Mouse (Mus musculus): ENCODE data around the gene Shcbp1l. TPM values are rescaled to one million over a fixed set of nuclear protein-coding genes. Genes with fewer than 3 reads are reported as not detected.

The Shcbp1l gene
- polyA plus RNA-seq, 1 experiment, result 0.49 TPM

GRCm38 (mm10) chr1:153431701-153432100, 6.7 kb downstream of the Shcbp1l start:
- no peak overlapping the region for H3K4me3 ChIP-seq (ENCODE audit: extremely low read depth, insufficient read depth, insufficient read length)
- H3K27ac ChIP-seq (ENCODE audit: insufficient read depth, low read length), result no peak overlapping the region
- WGBS, result 22% methylated on average over 10 of the region's 10 CpGs
- H3K36me3 ChIP-seq (ENCODE audit: control insufficient read depth, insufficient read depth, low read length), result no peaks in the 10 kb centered on the region
- no peaks in the 10 kb centered on the region for H3K27me3 ChIP-seq (ENCODE audit: control insufficient read depth, insufficient read depth, low read length)
- TF ChIP-seq POLR2A (IDR thresholded peaks at IDR 0.05; ENCODE audit: low read depth, low read length), result no peak
- TF ChIP-seq CTCF (IDR thresholded peaks at IDR 0.05; ENCODE audit: extremely low read depth, insufficient read depth, insufficient read length, insufficient replicate concordance), result no peak
- DNase-seq (ENCODE audit: low read depth in 1 of 2, low spot score in 2 of 2), result peak; percentile 37 to 43
- H3K4me1 ChIP-seq (ENCODE audit: control insufficient read depth, insufficient read depth, insufficient read length), result peaks cover 4% of the 10 kb centered on the region; the same call in 1 of the 2 replicates

- WGBS, result 96% methylated on average over 2 of the region's 2 CpGs
- no peak for DNase-seq (ENCODE audit: low read depth in 1 of 2, low spot score in 2 of 2)
- Histone ChIP-seq H3K27ac (ENCODE audit: insufficient read depth, low read length) (no peak overlapping the region), H3K4me1 (ENCODE audit: control insufficient read depth, insufficient read depth, insufficient read length) (no peaks in the 10 kb centered on the region), H3K27me3 (ENCODE audit: control insufficient read depth, insufficient read depth, low read length) (no peaks in the 10 kb centered on the region), H3K36me3 (ENCODE audit: control insufficient read depth, insufficient read depth, low read length) (no peaks in the 10 kb centered on the region), H3K4me3 (ENCODE audit: extremely low read depth, insufficient read depth, insufficient read length) (no peak overlapping the region)
- no peak for TF ChIP-seq CTCF (IDR thresholded peaks at IDR 0.05; ENCODE audit: extremely low read depth, insufficient read depth, insufficient read length, insufficient replicate concordance)
- no peak for TF ChIP-seq POLR2A (IDR thresholded peaks at IDR 0.05; ENCODE audit: low read depth, low read length)
Observed at GRCm38 (mm10) chr1:153432329-153432728, 7.4 kb downstream of the Shcbp1l start.

GRCm38 (mm10) chr1:153433851-153434589, 9.1 kb downstream of the Shcbp1l start:
- Histone ChIP-seq H3K27me3 (ENCODE audit: control insufficient read depth, insufficient read depth, low read length) (no peaks in the 10 kb centered on the region), H3K4me3 (ENCODE audit: extremely low read depth, insufficient read depth, insufficient read length) (no peak overlapping the region), H3K27ac (ENCODE audit: insufficient read depth, low read length) (no peak overlapping the region), H3K36me3 (ENCODE audit: control insufficient read depth, insufficient read depth, low read length) (no peaks in the 10 kb centered on the region), H3K4me1 (ENCODE audit: control insufficient read depth, insufficient read depth, insufficient read length) (no peaks in the 10 kb centered on the region)
- 82% methylated on average over 5 of the region's 5 CpGs for WGBS
- DNase-seq (ENCODE audit: low read depth in 1 of 2, low spot score in 2 of 2), result no peak
- no peak for TF ChIP-seq POLR2A (IDR thresholded peaks at IDR 0.05; ENCODE audit: low read depth, low read length)
- no peak for TF ChIP-seq CTCF (IDR thresholded peaks at IDR 0.05; ENCODE audit: extremely low read depth, insufficient read depth, insufficient read length, insufficient replicate concordance)

GRCm38 (mm10) chr1:153437536-153437935, 12.6 kb downstream of the Shcbp1l start:
- DNase-seq (ENCODE audit: low read depth in 1 of 2, low spot score in 2 of 2), result no peak
- no peak overlapping the region for H3K27ac ChIP-seq (ENCODE audit: insufficient read depth, low read length)
- no peaks in the 10 kb centered on the region for H3K36me3 ChIP-seq (ENCODE audit: control insufficient read depth, insufficient read depth, low read length)
- no peak overlapping the region for H3K4me3 ChIP-seq (ENCODE audit: extremely low read depth, insufficient read depth, insufficient read length)
- H3K27me3 ChIP-seq (ENCODE audit: control insufficient read depth, insufficient read depth, low read length), result no peaks in the 10 kb centered on the region
- H3K4me1 ChIP-seq (ENCODE audit: control insufficient read depth, insufficient read depth, insufficient read length), result no peaks in the 10 kb centered on the region
- TF ChIP-seq CTCF (IDR thresholded peaks at IDR 0.05; ENCODE audit: extremely low read depth, insufficient read depth, insufficient read length, insufficient replicate concordance) (no peak), POLR2A (IDR thresholded peaks at IDR 0.05; ENCODE audit: low read depth, low read length) (no peak)
- 92% methylated on average over 11 of the region's 11 CpGs for WGBS

GRCm38 (mm10) chr1:153440752-153441151, 15.8 kb downstream of the Shcbp1l start:
- Histone ChIP-seq H3K4me3 (ENCODE audit: extremely low read depth, insufficient read depth, insufficient read length) (no peak overlapping the region), H3K4me1 (ENCODE audit: control insufficient read depth, insufficient read depth, insufficient read length) (no peaks in the 10 kb centered on the region), H3K36me3 (ENCODE audit: control insufficient read depth, insufficient read depth, low read length) (no peaks in the 10 kb centered on the region), H3K27ac (ENCODE audit: insufficient read depth, low read length) (no peak overlapping the region), H3K27me3 (ENCODE audit: control insufficient read depth, insufficient read depth, low read length) (no peaks in the 10 kb centered on the region)
- TF ChIP-seq CTCF (IDR thresholded peaks at IDR 0.05; ENCODE audit: extremely low read depth, insufficient read depth, insufficient read length, insufficient replicate concordance), result no peak
- no peak for TF ChIP-seq POLR2A (IDR thresholded peaks at IDR 0.05; ENCODE audit: low read depth, low read length)
- WGBS, result 88% methylated on average over 4 of the region's 4 CpGs
- no peak for DNase-seq (ENCODE audit: low read depth in 1 of 2, low spot score in 2 of 2)

- H3K4me1 ChIP-seq (ENCODE audit: control insufficient read depth, insufficient read depth, insufficient read length), result no peaks in the 10 kb centered on the region
- H3K27ac ChIP-seq (ENCODE audit: insufficient read depth, low read length), result no peak overlapping the region
- DNase-seq (ENCODE audit: low read depth in 1 of 2, low spot score in 2 of 2), result no peak
- no peak overlapping the region for H3K4me3 ChIP-seq (ENCODE audit: extremely low read depth, insufficient read depth, insufficient read length)
- H3K27me3 ChIP-seq (ENCODE audit: control insufficient read depth, insufficient read depth, low read length), result no peaks in the 10 kb centered on the region
- 87% methylated on average over 3 of the region's 3 CpGs for WGBS
- H3K36me3 ChIP-seq (ENCODE audit: control insufficient read depth, insufficient read depth, low read length), result no peaks in the 10 kb centered on the region
- TF ChIP-seq POLR2A (IDR thresholded peaks at IDR 0.05; ENCODE audit: low read depth, low read length), result no peak
- no peak for TF ChIP-seq CTCF (IDR thresholded peaks at IDR 0.05; ENCODE audit: extremely low read depth, insufficient read depth, insufficient read length, insufficient replicate concordance)
Observed at GRCm38 (mm10) chr1:153441656-153442055, 16.7 kb downstream of the Shcbp1l start.

- DNase-seq (ENCODE audit: low read depth in 1 of 2, low spot score in 2 of 2), result no peak
- TF ChIP-seq CTCF (IDR thresholded peaks at IDR 0.05; ENCODE audit: extremely low read depth, insufficient read depth, insufficient read length, insufficient replicate concordance) (no peak), POLR2A (IDR thresholded peaks at IDR 0.05; ENCODE audit: low read depth, low read length) (no peak)
- H3K27ac ChIP-seq (ENCODE audit: insufficient read depth, low read length), result no peak overlapping the region
- no peaks in the 10 kb centered on the region for H3K27me3 ChIP-seq (ENCODE audit: control insufficient read depth, insufficient read depth, low read length)
- no peak overlapping the region for H3K4me3 ChIP-seq (ENCODE audit: extremely low read depth, insufficient read depth, insufficient read length)
- no peaks in the 10 kb centered on the region for H3K36me3 ChIP-seq (ENCODE audit: control insufficient read depth, insufficient read depth, low read length)
- H3K4me1 ChIP-seq (ENCODE audit: control insufficient read depth, insufficient read depth, insufficient read length), result no peaks in the 10 kb centered on the region
- WGBS, result 85% methylated on average over 1 of the region's 1 CpGs
Observed at GRCm38 (mm10) chr1:153443019-153443418, 18.1 kb downstream of the Shcbp1l start.

All from spleen, adult 2 months (tissue).